Mouse (Mus musculus) 3T3-L1 (cell line): ENCODE data around the gene Hck.

Source experiments
- DNase-seq: peaks from one replicate; pipeline ENCODE4 v3.0.0-alpha.2; 2015; ENCODE audit warnings: low read depth, low spot score

Gene Hck

GRCm38 (mm10) chr2:153090551-153091165 is 17.6 kb upstream of the Hck start:
- DNase-seq: no peak

- DNase-seq: no peak
These were observed 1.1 kb upstream of the Hck start for GRCm38 (mm10) chr2:153107046-153107766.

- DNase-seq: no peak
These were observed 466 bp upstream of the Hck start for GRCm38 (mm10) chr2:153107802-153108201.

DNA sequence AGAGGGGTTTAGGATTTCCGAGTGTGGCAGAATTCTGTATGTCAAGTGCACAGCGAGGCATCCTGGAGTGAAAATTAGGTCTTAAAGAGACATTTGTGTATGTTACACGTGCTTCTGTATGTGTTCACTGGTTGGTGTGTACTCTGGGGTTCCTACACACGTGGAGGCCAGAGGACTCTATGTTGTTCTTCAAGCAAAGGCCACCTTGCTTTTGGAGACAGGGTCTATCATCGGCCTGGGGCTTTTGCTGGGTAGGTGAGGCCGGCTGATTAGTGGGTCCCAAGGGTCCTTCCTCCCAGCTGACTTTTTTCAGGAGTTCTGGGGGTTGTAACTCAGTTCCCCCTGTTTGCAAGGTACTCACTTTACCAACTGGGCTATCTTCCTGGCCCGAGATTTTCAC is 1.3 kb downstream of the Hck start:
- no peak for DNase-seq

DNA sequence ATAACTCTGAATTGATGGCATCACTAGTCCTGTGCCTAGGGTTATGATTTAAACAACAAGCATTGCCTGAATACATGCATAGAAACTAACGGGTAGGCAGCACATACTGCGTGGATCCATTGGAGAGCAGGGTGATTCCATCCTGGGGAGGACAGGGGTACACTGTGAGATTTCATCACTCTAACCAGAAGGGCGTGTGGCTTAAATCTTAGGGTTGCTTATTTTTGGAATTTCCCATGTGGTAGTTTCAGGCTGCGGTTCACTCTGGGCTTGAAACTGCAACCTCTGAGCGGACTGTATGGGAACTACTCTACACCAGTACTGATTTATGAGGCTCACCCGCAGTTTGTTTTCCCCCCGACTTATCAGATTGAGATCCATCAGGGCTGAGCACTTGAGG is 3.0 kb downstream of the Hck start:
- DNase-seq: no peak

- no peak for DNase-seq
These were observed 7.4 kb downstream of the Hck start for GRCm38 (mm10) chr2:153115679-153116081.

- DNase-seq: peak; percentile 50
These were observed 8.8 kb downstream of the Hck start for GRCm38 (mm10) chr2:153117051-153117486.

DNA sequence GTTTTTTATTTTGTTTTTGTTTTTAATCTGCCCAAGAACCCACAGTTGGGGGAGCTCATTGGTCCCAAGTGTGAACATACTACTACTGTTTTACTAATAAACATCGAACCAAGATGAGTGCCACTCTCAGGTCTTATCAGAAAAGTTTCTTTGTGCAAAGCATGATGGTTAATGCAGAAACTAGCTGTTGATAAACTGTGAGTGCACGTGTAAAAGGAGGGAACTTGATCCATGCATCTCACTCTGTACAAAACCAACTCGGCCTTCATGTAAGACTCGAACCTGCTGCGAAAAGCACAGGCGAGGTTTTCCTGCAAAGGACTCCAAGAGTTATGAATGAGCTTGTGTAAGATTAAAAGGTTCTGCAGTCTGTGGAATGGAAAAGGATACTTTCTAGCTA is 11.2 kb downstream of the Hck start:
- DNase-seq: no peak

- DNase-seq: no peak
These were observed 11.9 kb downstream of the Hck start for GRCm38 (mm10) chr2:153120126-153120525.

GRCm38 (mm10) chr2:153121821-153122615 is 13.8 kb downstream of the Hck start:
- peak; percentile 64 for DNase-seq

DNA sequence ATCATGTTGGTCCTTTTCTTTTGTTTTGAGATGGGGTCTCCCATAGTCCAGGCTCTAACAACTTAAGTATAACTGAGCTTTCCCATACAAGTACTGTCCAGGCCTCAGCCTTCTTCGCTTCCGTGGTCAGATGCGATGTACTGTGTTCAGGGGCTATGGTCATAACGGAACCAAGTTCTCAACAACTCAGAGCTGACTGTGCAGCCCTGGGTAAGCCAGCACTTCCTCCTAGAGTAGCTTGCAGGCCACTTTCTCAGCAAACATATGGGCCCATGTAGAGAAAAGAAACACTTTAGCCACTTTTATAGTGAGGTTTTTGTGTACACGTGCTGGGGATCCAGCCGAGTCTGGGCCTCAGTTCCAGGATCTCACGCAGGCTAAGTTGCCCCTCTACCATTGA is 14.4 kb downstream of the Hck start:
- no peak for DNase-seq

GRCm38 (mm10) chr2:153125875-153126274 is 17.6 kb downstream of the Hck start:
- no peak for DNase-seq

DNA sequence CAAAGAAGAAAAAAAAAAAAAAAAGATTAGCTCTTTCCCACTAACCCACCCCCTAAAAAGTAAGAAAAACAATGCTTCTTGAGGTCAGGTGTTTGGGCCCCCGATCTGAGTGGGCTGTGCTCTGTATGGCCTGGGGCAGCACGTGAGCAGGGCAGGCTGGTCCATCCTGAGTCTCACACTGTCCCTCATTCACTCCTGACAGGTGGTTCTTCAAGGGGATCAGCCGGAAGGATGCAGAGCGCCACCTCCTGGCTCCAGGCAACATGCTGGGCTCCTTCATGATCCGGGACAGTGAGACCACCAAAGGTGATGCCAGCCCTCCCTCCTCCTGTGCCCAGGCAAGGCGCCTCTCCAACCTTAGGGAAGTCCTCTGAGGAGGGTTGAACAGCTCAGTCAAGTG is 22.8 kb downstream of the Hck start:
- DNase-seq: no peak

DNA sequence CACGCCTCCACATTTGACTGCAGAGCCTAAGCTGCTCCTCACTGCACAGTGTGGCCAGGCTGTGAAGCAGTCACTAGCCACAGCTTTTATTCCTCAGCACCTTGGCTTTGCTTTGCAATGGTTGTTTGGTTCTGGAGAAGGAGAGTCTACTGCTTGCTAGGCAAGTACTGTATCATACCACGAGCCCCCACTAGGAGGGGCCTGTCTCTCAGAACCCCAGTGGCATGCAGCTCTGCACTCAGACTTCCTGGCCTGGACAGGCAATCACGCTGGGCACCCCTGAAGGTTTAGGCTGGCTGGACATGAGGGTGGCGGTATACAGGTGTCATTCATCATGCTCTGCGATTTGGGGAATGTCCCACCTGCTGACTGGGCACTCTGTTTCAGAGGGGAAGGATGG is 26.0 kb downstream of the Hck start:
- peak; percentile 45 for DNase-seq

- DNase-seq: no peak
These were observed 27.9 kb downstream of the Hck start for GRCm38 (mm10) chr2:153136211-153136610.

GRCm38 (mm10) chr2:153139158-153139557 is 30.9 kb downstream of the Hck start:
- DNase-seq: no peak

GRCm38 (mm10) chr2:153139996-153140613 is 31.8 kb downstream of the Hck start:
- peak; percentile 53 for DNase-seq

DNA sequence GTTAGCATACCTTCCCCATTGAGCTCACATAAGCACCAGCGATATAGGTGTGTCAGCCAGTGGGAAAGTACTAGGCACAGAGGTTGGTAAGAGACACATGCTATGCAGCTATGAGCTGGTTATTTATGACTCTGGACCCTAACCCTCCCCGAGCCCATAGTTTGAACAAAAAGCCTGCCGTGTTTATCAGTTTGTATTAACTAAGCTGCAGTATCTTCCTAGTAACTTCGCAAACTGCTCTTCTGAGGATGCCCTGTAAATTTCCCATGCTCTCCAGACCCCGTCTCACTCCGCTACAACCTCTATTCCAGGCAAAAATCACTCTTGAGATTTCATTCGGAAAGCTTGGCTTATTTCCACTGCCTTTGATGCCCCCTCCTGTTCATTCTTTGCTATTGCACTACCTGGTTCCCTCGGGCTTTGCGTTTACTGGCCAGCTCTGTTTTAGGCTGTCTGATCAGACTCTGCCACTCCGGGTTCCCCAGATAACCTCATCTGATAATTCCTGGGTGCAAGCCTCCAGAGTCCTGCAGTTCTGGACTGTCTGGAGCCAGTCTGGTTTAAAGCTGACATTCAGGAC is 34.4 kb downstream of the Hck start:
- DNase-seq: peak; percentile 74

DNA sequence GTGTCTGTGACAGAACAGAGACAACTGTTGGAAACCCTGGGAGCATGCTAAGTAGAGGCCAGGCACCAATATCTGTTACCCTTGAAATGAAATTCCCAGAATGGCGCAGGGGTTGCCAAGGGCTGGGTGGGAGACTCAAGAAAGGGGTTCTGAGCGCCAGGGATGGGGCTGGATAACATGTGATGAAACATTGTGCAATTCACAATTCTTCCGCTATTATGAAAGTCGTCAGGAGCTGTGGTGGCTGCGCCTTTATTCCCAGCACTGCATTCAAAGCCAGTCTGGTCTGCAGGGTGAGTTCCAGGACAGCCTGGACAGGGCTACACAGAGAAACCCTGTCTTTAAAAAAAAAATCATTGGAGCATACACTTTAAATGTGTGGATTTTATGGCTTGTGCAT is 37.1 kb downstream of the Hck start:
- DNase-seq: no peak

- no peak for DNase-seq
These were observed 39.0 kb downstream of the Hck start for GRCm38 (mm10) chr2:153147236-153147635.

GRCm38 (mm10) chr2:153147715-153148114 is 39.4 kb downstream of the Hck start:
- DNase-seq: peak; percentile 85

DNA sequence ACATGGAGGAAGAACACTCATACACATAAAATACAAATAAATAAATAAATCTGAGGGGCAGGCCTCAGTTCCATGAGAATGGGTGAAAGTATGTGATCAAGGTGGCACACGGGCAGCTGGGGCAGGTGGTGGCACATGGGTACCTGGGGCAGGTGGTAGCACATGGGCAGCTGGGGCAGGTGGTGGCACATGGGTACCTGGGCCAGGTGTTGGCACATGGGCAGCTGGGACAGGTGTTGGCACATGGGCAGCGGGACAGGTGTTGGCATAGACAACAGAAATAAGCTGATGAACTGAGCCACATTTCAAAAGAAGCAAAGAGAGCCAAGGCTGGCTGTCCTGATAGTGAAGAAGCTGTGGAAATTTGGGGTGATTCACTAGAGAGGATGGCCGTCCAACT is 41.5 kb downstream of the Hck start:
- no peak for DNase-seq
